Mouse (Mus musculus) adrenal gland, postnatal 4 days (tissue): Measurements from ENCODE around the gene Tmem178b. TPM values are rescaled to one million over a fixed set of nuclear protein-coding genes. Genes with fewer than 3 reads are reported as not detected.

Source experiments
- DNase-seq, 2 experiments: peaks; one replicate each; pipeline ENCODE4 v3.0.0; 2021 to 2022; ENCODE audit warnings: low spot score in 2 of 2, mixed read lengths in 2 of 2
- total RNA-seq, 2 experiments: library from RNA; stranded (reverse); gene quantifications; 2 replicates each; pipeline ENCODE4 v1.2.3; 2021

Tmem178b gene
- total RNA-seq, 2 experiments from 2014 or later, result 23.0 to 24.5 TPM

- no peak for DNase-seq
Observed at GRCm38 (mm10) chr6:40076670-40077313, 203.7 kb downstream of the Tmem178b start.

GRCm38 (mm10) chr6:40078353-40078752 is 205.3 kb downstream of the Tmem178b start:
- no peak for DNase-seq

- DNase-seq, result no peak
Observed at GRCm38 (mm10) chr6:40083726-40084125, 210.7 kb downstream of the Tmem178b start.

GRCm38 (mm10) chr6:40091250-40091651 is 218.2 kb downstream of the Tmem178b start:
- DNase-seq, result no peak

GRCm38 (mm10) chr6:40098498-40098897 is 225.4 kb downstream of the Tmem178b start:
- DNase-seq, result no peak

- DNase-seq, result no peak
Observed at GRCm38 (mm10) chr6:40101785-40102184, 228.7 kb downstream of the Tmem178b start.

- no peak for DNase-seq
Observed at GRCm38 (mm10) chr6:40102863-40103262, 229.8 kb downstream of the Tmem178b start.

GRCm38 (mm10) chr6:40110029-40110428 is 237.0 kb downstream of the Tmem178b start:
- DNase-seq, result no peak

- no peak for DNase-seq
Observed at GRCm38 (mm10) chr6:40110729-40111128, 237.7 kb downstream of the Tmem178b start.

GRCm38 (mm10) chr6:40112488-40112887 is 239.4 kb downstream of the Tmem178b start:
- no peak for DNase-seq

GRCm38 (mm10) chr6:40116225-40116624 is 243.2 kb downstream of the Tmem178b start:
- DNase-seq, result no peak

- no peak for DNase-seq
Observed at GRCm38 (mm10) chr6:40120176-40120575, 247.1 kb downstream of the Tmem178b start.

- DNase-seq, result no peak
Observed at GRCm38 (mm10) chr6:40121494-40121893, 248.4 kb downstream of the Tmem178b start.

- no peak for DNase-seq
Observed at GRCm38 (mm10) chr6:40123070-40123690, 250.1 kb downstream of the Tmem178b start.

GRCm38 (mm10) chr6:40123960-40124359 is 250.9 kb downstream of the Tmem178b start:
- no peak for DNase-seq

GRCm38 (mm10) chr6:40128716-40129115 is 255.6 kb downstream of the Tmem178b start:
- DNase-seq, result no peak

- no peak for DNase-seq
Observed at GRCm38 (mm10) chr6:40131936-40132335, 258.9 kb downstream of the Tmem178b start.

- DNase-seq, result no peak
Observed at GRCm38 (mm10) chr6:40133436-40133835, 260.4 kb downstream of the Tmem178b start.

GRCm38 (mm10) chr6:40135716-40136115 is 262.6 kb downstream of the Tmem178b start:
- no peak for DNase-seq

- DNase-seq, result no peak
Observed at GRCm38 (mm10) chr6:40137346-40137745, 264.3 kb downstream of the Tmem178b start.

- DNase-seq, result no peak
Observed at GRCm38 (mm10) chr6:40137831-40138520, 264.9 kb downstream of the Tmem178b start.

- no peak for DNase-seq
Observed at GRCm38 (mm10) chr6:40142582-40142981, 269.5 kb downstream of the Tmem178b start.
